In genomic region chr11:117888853-117889822, GRCm38 (mm10) we compare ENCODE assay signal across 8 mouse cellular contexts. TPM values are rescaled to one million over a fixed set of nuclear protein-coding genes. Genes with fewer than 3 reads are reported as not detected.
DNase-seq lines count a peak whose midpoint lies in the region; ATAC-seq lines count a peak whose summit lies in the region.

No protein-coding gene starts in this region.

- peak overlapping the region; percentile 45 for H3K9ac ChIP-seq in forebrain, embryonic 13.5 days
- H3K9ac ChIP-seq in liver, embryonic 12.5 days = 0 out of 2 replicates have a peak overlapping the region, but pooled peaks have one; percentile 14

- H3K4me3 ChIP-seq in forebrain, embryonic 13.5 days = peak overlapping the region; percentile 25
- H3K4me3 ChIP-seq in liver, embryonic 12.5 days = peak overlapping the region; percentile 12; the same call in 1 of the 2 replicates

- H3K4me1 ChIP-seq in forebrain, embryonic 13.5 days = peaks cover 35% of the 10 kb centered on the region
- H3K4me1 ChIP-seq in liver, embryonic 12.5 days = peaks cover 48% of the 10 kb centered on the region

- no peaks in the 10 kb centered on the region for H3K9me3 ChIP-seq in forebrain, embryonic 13.5 days (replicated peaks)
- no peaks in the 10 kb centered on the region for H3K9me3 ChIP-seq in liver, embryonic 12.5 days (replicated peaks)

- peak overlapping the region; percentile 56 for H3K4me2 ChIP-seq in forebrain, embryonic 13.5 days
- H3K4me2 ChIP-seq in liver, embryonic 12.5 days = peak overlapping the region; percentile 46

- DNase-seq in lung, postnatal 10 days = peak; percentile 61
- no peak for DNase-seq in lung, postnatal 36 days
- DNase-seq in right cerebral cortex, postnatal 25 days = peak; percentile 30
- DNase-seq in spleen, postnatal 4 days (ENCODE audit: low spot score in 2 of 2) = no peak
- DNase-seq in MN1 (ENCODE audit: low spot score) = no peak

- H3K27ac ChIP-seq in forebrain, embryonic 13.5 days = peak overlapping the region; percentile 73
- H3K27ac ChIP-seq in liver, embryonic 12.5 days = 0 out of 2 replicates have a peak overlapping the region, but pooled peaks have one; percentile 42

- WGBS in forebrain, embryonic 13.5 days = 3% methylated on average over 33 of the region's 33 CpGs
- WGBS in liver, embryonic 12.5 days (ENCODE audit: insufficient replicate concordance) = 25% methylated on average over 33 of the region's 33 CpGs

- peak; percentile 48; the same call in 1 of the 2 replicates for ATAC-seq in forebrain, embryonic 13.5 days
- no peak for ATAC-seq in liver, embryonic 12.5 days
- no peak for ATAC-seq in CD4-positive, CD25-positive, alpha-beta regulatory T cell, adult 4 months

- no peaks in the 10 kb centered on the region for H3K36me3 ChIP-seq in forebrain, embryonic 13.5 days (ENCODE audit: poor library complexity, severe bottlenecking)
- no peaks in the 10 kb centered on the region for H3K36me3 ChIP-seq in liver, embryonic 12.5 days

- peaks cover 94% of the 10 kb centered on the region for H3K27me3 ChIP-seq in forebrain, embryonic 13.5 days
- H3K27me3 ChIP-seq in liver, embryonic 12.5 days (replicated peaks) = peaks cover 61% of the 10 kb centered on the region

RNA-seq across cellular contexts. Expression of gene Tha1, which starts 15.9 kb away (rescaled TPM):
- 2.3 and 2.5 TPM in 2 replicates for polyA plus RNA-seq in forebrain, embryonic 13.5 days (2015; fragmentation: Nextera tagmentation; extraction: Ambion mirVana)
- polyA plus RNA-seq in liver, embryonic 12.5 days (2016; fragmentation: Nextera tagmentation; extraction: Ambion mirVana) = 1.7 TPM in 2 replicates
- 1 to 10 TPM; 8.5 to 10.0 TPM for polyA plus RNA-seq in CD4-positive, CD25-positive, alpha-beta regulatory T cell, adult 4 months (2017; shearing (Covaris generic))

RNA-seq across cellular contexts. Expression of gene Tmem235, which starts 28.6 kb away (rescaled TPM):
- not detected in 2 replicates for polyA plus RNA-seq in forebrain, embryonic 13.5 days (2015; fragmentation: Nextera tagmentation; extraction: Ambion mirVana)
- not detected in 2 replicates for polyA plus RNA-seq in liver, embryonic 12.5 days (2016; fragmentation: Nextera tagmentation; extraction: Ambion mirVana)
- not detected for polyA plus RNA-seq in CD4-positive, CD25-positive, alpha-beta regulatory T cell, adult 4 months (2017; shearing (Covaris generic))

RNA-seq across cellular contexts. Expression of gene Birc5, which starts 40.1 kb away (rescaled TPM):
- polyA plus RNA-seq in forebrain, embryonic 13.5 days (2015; fragmentation: Nextera tagmentation; extraction: Ambion mirVana) = 231 and 243 TPM in 2 replicates
- 370 and 373 TPM in 2 replicates for polyA plus RNA-seq in liver, embryonic 12.5 days (2016; fragmentation: Nextera tagmentation; extraction: Ambion mirVana)
- polyA plus RNA-seq in CD4-positive, CD25-positive, alpha-beta regulatory T cell, adult 4 months (2017; shearing (Covaris generic)) = 10 to 100 TPM; 16.9 to 31.5 TPM

Comparison
In these comparisons a context has a peak if more than half of its experiments do, and no peak if none do; other contexts are left out.
1. DNase-seq: peak in lung, postnatal 10 days (single experiment) and right cerebral cortex, postnatal 25 days (single experiment); none in lung, postnatal 36 days (single experiment), spleen, postnatal 4 days (0 of 2) and MN1 (single experiment).